Mouse (Mus musculus) intestine, embryonic 14.5 days (tissue): ENCODE measurements around the gene Ispd. TPM values are rescaled to one million over a fixed set of nuclear protein-coding genes. Genes with fewer than 3 reads are reported as not detected.
A peak's percentile ranks its signal among the peaks of the same experiment; 100 is the strongest.

Experiments used
- ATAC-seq: fragments of 200-750 bp; cut with Nextera tagmentation; replicated peaks from 2 replicates; pipeline ENCODE4 v1.8.0; 2017; ENCODE audit warnings: low read depth, moderate number of reproducible peaks, moderate TSS enrichment, moderate library complexity; ENCODE audit not compliant: low FRiP score, low TSS enrichment
- DNase-seq: peaks from one replicate; pipeline ENCODE4 v3.0.0-alpha.2; 2018; ENCODE audit warnings: low spot score
- H3K27ac ChIP-seq: fragments of 300-500 bp; sonication (generic); 2 replicates; pipeline ENCODE4 v1.5.1; 2014; ENCODE audit warnings: low read depth, mild to moderate bottlenecking, control low read depth
- H3K27me3 ChIP-seq: fragments of 300-500 bp; sonication (generic); replicated peaks from 2 replicates; pipeline ENCODE4 v1.6.1; 2014; ENCODE audit warnings: low read length, control low read depth; ENCODE audit not compliant: control insufficient read depth, insufficient read depth
- H3K36me3 ChIP-seq: fragments of 300-500 bp; sonication (generic); 2 replicates; pipeline ENCODE4 v1.6.1; 2014; ENCODE audit warnings: low read length, control low read depth; ENCODE audit not compliant: control insufficient read depth, insufficient read depth
- H3K4me1 ChIP-seq: fragments of 300-500 bp; sonication (generic); replicated peaks from 2 replicates; pipeline ENCODE4 v1.6.1; 2014; ENCODE audit warnings: low read length, control low read depth, mixed read lengths; ENCODE audit not compliant: control insufficient read depth, insufficient read depth
- H3K4me2 ChIP-seq: fragments of 300-500 bp; sonication (generic); 2 replicates; pipeline ENCODE4 v1.6.1; 2014; ENCODE audit warnings: low read length
- H3K4me3 ChIP-seq: fragments of 300-500 bp; sonication (generic); 2 replicates; pipeline ENCODE4 v1.5.1; 2014; ENCODE audit warnings: low read depth, low read length, control low read depth, mixed read lengths
- H3K9ac ChIP-seq: fragments of 300-500 bp; sonication (generic); 2 replicates; pipeline ENCODE4 v1.6.1; 2014; ENCODE audit warnings: mild to moderate bottlenecking, low read length
- H3K9me3 ChIP-seq: fragments of 300-500 bp; sonication (generic); 2 replicates; pipeline ENCODE4 v1.6.1; 2016; ENCODE audit warnings: low read length, control low read depth; ENCODE audit not compliant: control insufficient read depth
- WGBS: fragments of 180-500 bp; shearing (Covaris S2); extraction: QIAGEN DNeasy Blood & Tissue Kit; methylation state at CpG from one replicate; pipeline ENCODE4 v1.1.7; 2014; 5-methylcytosine and 5-hydroxymethylcytosine counted together
- polyA plus RNA-seq: library from polyadenylated mRNA; unstranded; fragments of >200 nt; fragmentation: Nextera tagmentation; extraction: Ambion mirVana; gene quantifications from 2 replicates; pipeline ENCODE4 v1.2.1, GENCODE M21; 2014

Gene Ispd
- polyA plus RNA-seq, 1 experiment from 2014 or later: 12.5 TPM

DNA sequence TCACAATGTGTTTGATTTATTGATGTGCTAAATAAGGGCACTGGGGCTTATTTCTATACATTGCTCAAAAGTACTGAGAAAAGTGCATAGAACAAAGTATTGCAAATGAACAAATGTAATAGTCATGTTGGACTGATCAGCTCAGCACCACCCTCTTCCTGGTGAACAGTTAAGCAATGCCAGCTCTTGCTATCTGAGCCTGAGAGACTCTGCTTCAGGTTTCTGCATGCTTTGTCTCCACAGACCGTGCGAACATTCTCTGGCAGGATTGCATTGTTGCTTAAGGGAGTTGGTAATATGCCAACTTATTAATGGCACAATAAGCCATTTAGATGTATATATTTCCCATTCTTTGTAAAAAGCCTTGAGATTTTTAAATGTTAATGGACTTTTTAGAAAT is 182.9 kb downstream of the Ispd start:
- Histone ChIP-seq H3K4me3 (no peak overlapping the region), H3K36me3 (no peaks in the 10 kb centered on the region), H3K9ac (no peak overlapping the region), H3K9me3 (no peaks in the 10 kb centered on the region), H3K4me2 (no peak overlapping the region), H3K27me3 (no peaks in the 10 kb centered on the region), H3K4me1 (no peaks in the 10 kb centered on the region), H3K27ac (no peak overlapping the region)
- DNase-seq: no peak
- WGBS: 72% methylated on average over 2 of the region's 2 CpGs
- no peak for ATAC-seq

DNA sequence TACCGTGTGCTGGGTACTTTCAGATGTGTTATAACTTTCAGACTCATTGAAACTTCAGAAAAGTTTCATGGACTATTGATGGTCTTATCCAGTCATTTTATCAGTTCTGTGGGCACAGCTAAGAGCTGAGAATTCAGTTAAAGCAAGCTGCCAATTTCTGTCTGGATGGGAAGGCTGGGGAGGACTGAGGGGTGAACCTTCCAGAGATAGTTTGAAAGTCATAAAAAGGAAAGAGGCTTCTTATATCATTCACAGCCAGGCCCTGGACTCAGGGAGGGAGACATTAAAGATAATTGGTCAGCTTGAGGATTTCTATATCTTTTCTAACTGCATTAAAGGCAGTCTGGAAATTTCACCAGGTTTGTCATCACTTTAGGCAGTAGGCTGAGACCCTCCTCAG is 185.7 kb downstream of the Ispd start:
- H3K4me2 ChIP-seq: no peak overlapping the region
- H3K36me3 ChIP-seq: no peaks in the 10 kb centered on the region
- H3K9ac ChIP-seq: no peak overlapping the region
- H3K27ac ChIP-seq: no peak overlapping the region
- no peaks in the 10 kb centered on the region for H3K9me3 ChIP-seq
- no peak for DNase-seq
- no peaks in the 10 kb centered on the region for H3K4me1 ChIP-seq
- WGBS: 80% methylated on average over 1 of the region's 1 CpGs
- no peaks in the 10 kb centered on the region for H3K27me3 ChIP-seq
- H3K4me3 ChIP-seq: no peak overlapping the region
- no peak for ATAC-seq

DNA sequence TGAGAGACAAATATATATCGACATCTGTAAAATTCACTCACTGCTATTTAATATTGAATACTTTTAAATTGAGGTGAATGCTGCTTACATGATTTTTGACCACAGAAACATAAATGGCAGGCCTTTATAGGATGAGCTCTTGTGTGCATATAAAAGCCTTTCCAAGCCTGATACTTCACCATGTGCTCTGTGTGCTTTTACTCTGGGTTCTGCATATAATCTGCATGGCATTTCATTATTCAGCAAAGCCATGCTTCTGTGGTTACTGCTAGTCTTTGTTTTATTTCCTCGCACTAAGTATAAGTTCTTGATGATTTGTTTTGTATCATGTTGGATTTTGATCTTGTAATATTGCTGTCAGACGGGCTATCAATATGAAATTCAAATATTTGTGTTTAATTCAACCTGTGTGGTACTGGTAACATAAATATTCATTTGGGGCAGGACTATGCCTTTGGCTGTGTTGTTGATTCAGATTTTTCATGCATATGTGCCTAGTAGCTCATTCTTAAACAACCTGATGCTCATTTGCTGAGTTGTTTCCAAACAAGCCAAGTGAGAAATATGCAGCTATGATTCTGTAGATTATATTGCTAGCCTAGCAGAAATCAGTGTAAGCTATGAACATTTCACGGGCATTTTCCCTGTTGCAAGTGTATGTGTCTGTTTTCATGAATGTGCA is 189.3 kb downstream of the Ispd start:
- H3K4me1 ChIP-seq: no peaks in the 10 kb centered on the region
- no peak for ATAC-seq

DNA sequence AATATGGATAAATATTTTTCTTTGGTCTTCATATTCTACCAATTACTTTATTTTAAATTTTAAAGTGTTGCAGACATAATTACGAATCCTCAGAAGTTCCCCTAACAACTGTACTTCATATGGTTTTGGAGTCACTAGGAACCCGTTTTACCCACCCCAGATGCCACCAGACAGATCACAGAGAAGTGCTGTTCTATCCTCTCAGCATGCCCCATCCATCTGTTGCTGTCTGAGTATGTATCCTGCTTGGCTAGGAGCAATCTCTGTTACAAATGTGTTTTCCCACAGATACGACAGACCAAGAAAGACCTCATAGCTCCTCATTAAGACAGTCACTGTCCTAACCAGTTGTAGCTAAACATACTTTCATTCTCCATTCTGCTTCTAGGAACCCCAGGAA is 203.6 kb downstream of the Ispd start:
- 52% methylated on average over 3 of the region's 3 CpGs for WGBS
- H3K27me3 ChIP-seq: no peaks in the 10 kb centered on the region
- H3K36me3 ChIP-seq: no peaks in the 10 kb centered on the region
- no peak overlapping the region for H3K9ac ChIP-seq
- H3K4me3 ChIP-seq: no peak overlapping the region
- no peaks in the 10 kb centered on the region for H3K4me1 ChIP-seq
- no peak overlapping the region for H3K4me2 ChIP-seq
- no peak overlapping the region for H3K27ac ChIP-seq
- H3K9me3 ChIP-seq: no peaks in the 10 kb centered on the region
- DNase-seq: no peak
- ATAC-seq: no peak

More for the DNA sequence above, 189.3 kb downstream of the Ispd start:
- Histone ChIP-seq H3K9ac (no peak overlapping the region), H3K27ac (no peak overlapping the region), H3K4me2 (no peak overlapping the region), H3K4me3 (no peak overlapping the region), H3K36me3 (no peaks in the 10 kb centered on the region), H3K9me3 (no peaks in the 10 kb centered on the region), H3K27me3 (no peaks in the 10 kb centered on the region)
- WGBS: 81% methylated on average over 4 of the region's 4 CpGs
- no peak for DNase-seq

DNA sequence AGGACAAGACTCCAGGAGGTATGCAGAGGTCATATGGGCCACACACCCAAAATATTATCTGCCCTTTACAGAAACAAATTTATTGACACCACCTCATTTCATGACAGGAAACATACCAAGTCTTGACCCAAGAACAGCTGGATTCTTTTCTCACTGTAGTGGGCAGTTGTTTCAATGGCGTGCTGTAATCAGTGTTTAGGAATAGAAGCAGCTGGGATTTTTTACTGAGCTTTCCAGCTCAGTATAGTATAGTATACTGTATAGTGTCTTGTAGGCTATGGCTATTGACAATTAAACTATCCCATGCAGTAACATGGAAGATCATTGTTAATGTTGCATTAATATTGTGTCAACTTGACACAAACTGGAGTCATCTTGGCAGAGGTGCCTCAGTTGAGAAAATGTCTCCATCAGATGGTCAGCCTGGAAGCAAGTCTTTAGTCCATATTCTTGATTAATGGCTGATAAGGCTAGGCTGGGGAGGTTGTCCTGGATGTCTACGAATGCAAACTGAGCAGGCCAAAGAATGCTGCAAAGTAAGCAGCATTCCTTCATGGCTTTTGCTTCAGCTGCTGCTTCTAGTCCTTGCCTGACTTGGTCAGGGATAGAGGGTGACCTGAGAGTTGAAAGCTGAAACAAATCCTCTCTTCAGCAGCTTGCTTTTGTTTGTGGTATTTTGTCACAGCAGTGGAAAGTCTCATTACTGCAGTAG is 216.4 kb downstream of the Ispd start:
- DNase-seq: no peak
- Histone ChIP-seq H3K27me3 (no peaks in the 10 kb centered on the region), H3K4me3 (no peak overlapping the region), H3K27ac (0 out of 2 replicates have a peak overlapping the region, but pooled peaks have one; percentile 6), H3K9me3 (no peaks in the 10 kb centered on the region), H3K4me1 (no peaks in the 10 kb centered on the region), H3K4me2 (no peak overlapping the region), H3K36me3 (no peaks in the 10 kb centered on the region), H3K9ac (no peak overlapping the region)
- no peak for ATAC-seq
- WGBS: 43% methylated on average over 2 of the region's 2 CpGs

DNA sequence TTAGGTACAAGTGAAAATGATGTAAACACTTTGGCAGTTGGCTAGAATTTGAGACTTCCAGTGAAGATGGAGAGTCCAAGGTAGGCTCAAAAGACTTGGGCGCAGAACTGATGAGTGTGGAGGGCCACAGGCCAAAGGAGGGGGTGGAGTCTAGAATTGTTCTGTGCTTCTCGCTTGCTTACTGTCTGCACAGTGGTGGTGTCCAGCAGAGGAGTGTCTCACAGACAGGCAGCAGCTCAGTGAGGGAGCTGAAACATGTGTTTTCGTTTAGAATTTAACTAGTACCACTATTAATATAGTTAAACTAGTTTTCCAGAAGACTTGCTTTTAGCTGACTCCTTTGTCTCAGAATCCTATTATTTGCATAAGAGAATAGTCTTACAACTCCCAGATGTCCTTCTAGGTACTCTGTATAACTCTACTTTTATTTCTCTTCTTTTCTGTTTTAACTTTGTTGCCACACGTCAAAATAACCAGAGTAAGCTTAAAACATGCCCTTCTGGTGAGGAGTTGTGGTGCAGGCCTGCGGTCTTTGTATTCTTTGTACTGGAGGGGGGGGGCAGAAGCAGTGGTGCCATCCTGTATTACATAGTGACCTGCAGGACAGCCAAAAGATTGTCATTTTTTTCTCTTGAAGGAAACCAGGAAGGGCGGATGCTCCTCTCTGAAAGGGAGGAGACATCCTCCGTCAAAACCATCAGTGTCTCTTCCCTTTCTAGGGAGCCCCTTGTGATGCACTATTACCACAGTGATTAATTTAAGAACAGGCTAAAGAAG is 240.9 kb downstream of the Ispd start:
- Histone ChIP-seq H3K4me1 (no peaks in the 10 kb centered on the region), H3K36me3 (no peaks in the 10 kb centered on the region), H3K27ac (no peak overlapping the region), H3K27me3 (no peaks in the 10 kb centered on the region), H3K9me3 (no peaks in the 10 kb centered on the region), H3K4me2 (no peak overlapping the region), H3K9ac (no peak overlapping the region), H3K4me3 (no peak overlapping the region)
- WGBS: 80% methylated on average over 7 of the region's 7 CpGs
- ATAC-seq (no peak), DNase-seq (no peak)

DNA sequence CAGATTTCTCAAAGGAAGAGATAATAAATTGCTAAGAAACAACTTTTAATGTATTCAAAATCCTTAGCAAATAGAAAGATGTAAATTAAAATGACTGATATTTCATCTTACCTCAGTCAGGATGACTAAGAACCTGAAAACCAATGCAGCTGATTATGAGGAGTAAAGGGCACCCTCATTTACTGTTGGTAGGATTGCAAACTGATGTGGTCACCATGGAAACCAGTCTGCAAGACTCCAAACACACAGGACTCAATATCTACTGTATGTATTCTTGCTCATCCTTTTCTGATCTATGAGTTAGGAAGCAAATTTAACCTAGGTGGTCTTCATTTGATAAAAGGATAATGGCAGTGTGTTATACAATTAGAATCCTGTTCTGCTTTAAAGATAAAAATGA is 246.0 kb downstream of the Ispd start:
- Histone ChIP-seq H3K4me3 (no peak overlapping the region), H3K27me3 (no peaks in the 10 kb centered on the region), H3K36me3 (no peaks in the 10 kb centered on the region), H3K4me1 (no peaks in the 10 kb centered on the region), H3K27ac (no peak overlapping the region), H3K9ac (no peak overlapping the region), H3K9me3 (no peaks in the 10 kb centered on the region), H3K4me2 (no peak overlapping the region)
- DNase-seq (no peak), ATAC-seq (no peak)

DNA sequence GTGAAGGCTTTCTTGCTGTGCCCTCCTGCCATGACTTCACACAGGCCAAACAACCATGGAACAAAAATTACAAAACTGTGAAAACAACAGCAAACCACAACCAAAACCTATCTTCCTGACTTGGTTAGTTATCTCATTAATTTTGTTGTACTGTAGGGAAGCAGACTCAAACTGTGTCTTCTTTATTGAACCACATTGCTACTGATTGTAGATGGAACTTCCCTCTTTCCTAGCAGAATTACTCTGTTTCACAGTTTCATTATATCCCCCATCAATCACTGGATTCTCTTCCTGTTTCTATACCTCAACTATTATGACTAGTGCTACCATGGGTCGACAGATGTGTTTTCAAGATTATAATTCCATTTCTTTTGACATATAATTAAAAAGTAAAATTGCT is 251.2 kb downstream of the Ispd start:
- Histone ChIP-seq H3K36me3 (no peaks in the 10 kb centered on the region), H3K4me1 (no peaks in the 10 kb centered on the region), H3K4me2 (no peak overlapping the region), H3K4me3 (no peak overlapping the region), H3K9me3 (no peaks in the 10 kb centered on the region), H3K27me3 (no peaks in the 10 kb centered on the region), H3K9ac (no peak overlapping the region), H3K27ac (no peak overlapping the region)
- 77% methylated on average over 1 of the region's 1 CpGs for WGBS
- ATAC-seq (no peak), DNase-seq (no peak)
